Mouse (Mus musculus) lung, embryonic 15.5 days (tissue): ENCODE data around the gene Mbd5. TPM values are rescaled to one million over a fixed set of nuclear protein-coding genes. Genes with fewer than 3 reads are reported as not detected.

Source experiments
- ATAC-seq: fragments of 200-750 bp; cut with Nextera tagmentation; 2 replicates; pipeline ENCODE4 v1.8.0; 2017; ENCODE audit warnings: moderate number of reproducible peaks, borderline replicate concordance; ENCODE audit not compliant: low FRiP score, low TSS enrichment; ENCODE audit errors: extremely low read depth
- H3K27ac ChIP-seq: fragments of 300-500 bp; sonication (generic); 2 replicates; pipeline ENCODE4 v1.5.1; 2015; ENCODE audit warnings: moderate library complexity, mild to moderate bottlenecking, inconsistent platforms
- H3K27me3 ChIP-seq: fragments of 300-500 bp; sonication (generic); 2 replicates; pipeline ENCODE4 v1.6.1; 2015; ENCODE audit warnings: inconsistent platforms
- H3K36me3 ChIP-seq: fragments of 300-500 bp; sonication (generic); 2 replicates; pipeline ENCODE4 v1.6.1; 2015; ENCODE audit warnings: inconsistent platforms
- H3K4me1 ChIP-seq: fragments of 300-500 bp; sonication (generic); 2 replicates; pipeline ENCODE4 v1.6.1; 2015; ENCODE audit warnings: inconsistent platforms
- H3K4me2 ChIP-seq: fragments of 300-500 bp; sonication (generic); 2 replicates; pipeline ENCODE4 v1.6.1; 2015; ENCODE audit warnings: inconsistent platforms, mild to moderate bottlenecking, moderate library complexity
- H3K4me3 ChIP-seq: fragments of 300-500 bp; sonication (generic); 2 replicates; pipeline ENCODE4 v1.5.1; 2015; ENCODE audit warnings: mild to moderate bottlenecking, inconsistent platforms
- H3K9ac ChIP-seq: fragments of 300-500 bp; sonication (generic); 2 replicates; pipeline ENCODE4 v1.6.1; 2015; ENCODE audit warnings: inconsistent platforms
- H3K9me3 ChIP-seq: fragments of 300-500 bp; sonication (generic); 2 replicates; pipeline ENCODE4 v1.6.1; 2016; ENCODE audit warnings: inconsistent platforms
- WGBS: fragments of 180-500 bp; shearing (Covaris S2); methylation state at CpG from one replicate; pipeline ENCODE4 v1.1.7; 2015; 5-methylcytosine and 5-hydroxymethylcytosine counted together
- polyA plus RNA-seq: library from polyadenylated mRNA; unstranded; fragments of >200 nt; fragmentation: Nextera tagmentation; extraction: Ambion mirVana; gene quantifications from 2 replicates; pipeline ENCODE4 v1.2.1, GENCODE M21; 2015

The Mbd5 gene
- polyA plus RNA-seq, 1 experiment from 2014 or later: 21.9 TPM

- H3K27me3 ChIP-seq: no peaks in the 10 kb centered on the region
- H3K4me2 ChIP-seq: no peak overlapping the region
- no peaks in the 10 kb centered on the region for H3K9me3 ChIP-seq
- peaks cover 12% of the 10 kb centered on the region for H3K4me1 ChIP-seq
- H3K4me3 ChIP-seq: no peak overlapping the region
- ATAC-seq: no peak
- H3K27ac ChIP-seq: no peak overlapping the region
- WGBS: 56% methylated on average over 1 of the region's 1 CpGs
- no peak overlapping the region for H3K9ac ChIP-seq
- no peaks in the 10 kb centered on the region for H3K36me3 ChIP-seq
These were observed 404.8 kb downstream of the Mbd5 start for GRCm38 (mm10) chr2:49354066-49354465.

DNA sequence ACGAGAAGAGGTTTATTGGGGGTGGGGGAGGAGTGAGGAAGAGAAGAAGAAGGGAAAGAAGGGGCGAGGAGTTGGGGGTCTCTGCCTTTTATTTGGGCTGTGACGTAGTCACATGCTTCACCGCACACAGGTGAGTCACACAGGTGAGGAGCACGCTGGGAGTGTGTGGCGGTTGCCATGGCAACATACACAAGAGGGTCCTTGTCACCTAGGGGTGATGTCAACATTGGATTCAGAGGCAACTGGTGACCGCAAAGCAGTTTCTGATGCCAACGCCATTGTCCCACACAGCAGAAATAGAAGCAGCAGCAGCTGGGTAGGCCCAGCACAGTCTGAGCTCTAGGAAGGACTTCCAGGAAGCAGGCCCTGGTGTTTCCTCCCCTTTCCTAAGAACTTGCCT, 406.6 kb downstream of the Mbd5 start:
- Histone ChIP-seq H3K36me3 (no peaks in the 10 kb centered on the region), H3K27ac (no peak overlapping the region), H3K4me3 (no peak overlapping the region), H3K27me3 (no peaks in the 10 kb centered on the region), H3K9me3 (no peaks in the 10 kb centered on the region), H3K4me1 (0 out of 2 replicates have a peak, but pooled peaks cover 3% of the 10 kb centered on the region), H3K4me2 (no peak overlapping the region), H3K9ac (no peak overlapping the region)
- WGBS: 54% methylated on average over 8 of the region's 8 CpGs
- ATAC-seq: peak; percentile 47; the same call in 1 of the 2 replicates

- ATAC-seq: no peak
- Histone ChIP-seq H3K4me3 (no peak overlapping the region), H3K27me3 (no peaks in the 10 kb centered on the region), H3K4me1 (0 out of 2 replicates have a peak, but pooled peaks cover 3% of the 10 kb centered on the region), H3K9me3 (no peaks in the 10 kb centered on the region), H3K9ac (no peak overlapping the region), H3K4me2 (no peak overlapping the region), H3K36me3 (no peaks in the 10 kb centered on the region), H3K27ac (no peak overlapping the region)
- WGBS: 75% methylated on average over 7 of the region's 7 CpGs
These were observed 409.0 kb downstream of the Mbd5 start for GRCm38 (mm10) chr2:49358128-49358814.

DNA sequence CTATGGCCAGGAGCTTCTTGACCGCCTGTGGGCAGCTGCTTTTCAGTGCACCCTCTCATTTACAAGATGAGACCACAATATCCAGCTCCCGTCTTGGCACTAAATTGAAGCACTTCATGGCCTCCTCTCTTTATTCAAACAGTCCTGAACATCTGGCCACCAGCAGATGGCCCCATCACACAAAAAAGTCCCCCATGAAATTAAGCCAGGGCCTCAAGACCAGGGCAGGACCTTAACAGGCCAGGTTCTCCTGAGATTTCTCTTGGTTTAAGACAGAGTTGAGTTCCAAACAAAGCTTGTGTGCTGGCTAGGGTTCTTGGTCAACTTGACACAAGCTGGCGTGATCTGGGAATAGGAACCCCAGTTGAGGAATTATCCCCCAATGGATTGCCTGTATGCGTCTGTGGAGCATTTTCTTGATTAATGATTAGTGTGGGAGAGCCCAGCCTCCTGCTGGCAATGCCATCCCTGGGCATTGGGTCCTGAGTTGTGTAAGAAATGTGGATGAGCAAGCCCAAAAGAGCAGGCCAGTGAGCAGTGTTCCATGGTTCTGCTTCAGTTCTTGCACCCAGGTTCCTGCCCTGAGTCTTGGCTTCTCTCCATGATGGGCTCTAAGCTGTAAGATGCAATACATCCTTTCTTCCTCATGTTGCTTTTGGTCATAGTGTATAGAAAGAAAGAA, 409.7 kb downstream of the Mbd5 start:
- ATAC-seq: no peak
- Histone ChIP-seq H3K36me3 (no peaks in the 10 kb centered on the region), H3K27me3 (no peaks in the 10 kb centered on the region), H3K9ac (no peak overlapping the region), H3K27ac (no peak overlapping the region), H3K9me3 (no peaks in the 10 kb centered on the region), H3K4me3 (no peak overlapping the region), H3K4me2 (no peak overlapping the region), H3K4me1 (0 out of 2 replicates have a peak, but pooled peaks cover 3% of the 10 kb centered on the region)
- WGBS: 70% methylated on average over 4 of the region's 4 CpGs

DNA sequence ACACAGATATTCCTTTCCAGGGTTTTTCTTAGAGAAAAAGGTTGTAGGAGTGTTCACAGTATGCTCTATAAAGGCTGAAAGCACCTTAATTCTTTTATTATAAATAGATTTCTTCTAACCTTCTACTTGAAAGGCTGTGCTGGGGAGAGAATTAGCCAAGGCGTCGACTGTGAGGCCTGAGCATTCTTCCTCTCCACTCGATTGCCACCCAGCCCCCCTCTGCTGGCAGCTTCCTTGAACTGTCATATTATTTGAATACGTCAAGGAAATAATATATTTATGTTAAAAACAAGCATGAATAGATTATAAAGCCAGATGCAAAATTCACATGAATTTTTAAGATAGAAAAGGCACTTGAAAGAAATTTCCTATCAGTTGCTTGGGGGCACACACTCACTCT, 410.4 kb downstream of the Mbd5 start:
- no peak overlapping the region for H3K4me3 ChIP-seq
- H3K9me3 ChIP-seq: no peaks in the 10 kb centered on the region
- no peak overlapping the region for H3K27ac ChIP-seq
- H3K4me1 ChIP-seq: 0 out of 2 replicates have a peak, but pooled peaks cover 3% of the 10 kb centered on the region
- H3K27me3 ChIP-seq: no peaks in the 10 kb centered on the region
- no peak for ATAC-seq
- H3K4me2 ChIP-seq: no peak overlapping the region
- H3K9ac ChIP-seq: no peak overlapping the region
- H3K36me3 ChIP-seq: no peaks in the 10 kb centered on the region
- 43% methylated on average over 4 of the region's 4 CpGs for WGBS

DNA sequence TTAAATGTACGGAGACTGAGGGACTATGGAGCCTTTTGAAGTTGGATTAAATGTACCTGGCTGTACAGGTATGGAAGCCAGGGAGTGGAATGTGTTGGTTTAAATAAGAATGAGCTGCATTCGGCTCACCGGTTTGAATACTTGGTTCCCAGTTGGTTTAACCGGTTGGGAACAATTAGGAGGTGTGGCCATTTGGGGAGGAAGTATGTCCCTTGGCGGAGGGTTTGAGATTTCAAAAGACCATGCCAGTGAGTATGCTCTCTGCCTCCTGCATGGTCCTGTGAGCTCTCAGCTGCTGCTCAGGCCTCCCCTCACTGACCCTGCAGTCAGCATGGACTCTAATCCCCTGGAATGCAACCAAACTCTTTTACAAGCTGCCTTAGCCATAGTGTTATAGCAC, 415.2 kb downstream of the Mbd5 start:
- no peak for ATAC-seq
- H3K36me3 ChIP-seq: no peaks in the 10 kb centered on the region
- no peaks in the 10 kb centered on the region for H3K9me3 ChIP-seq
- no peaks in the 10 kb centered on the region for H3K27me3 ChIP-seq
- H3K4me1 ChIP-seq: no peaks in the 10 kb centered on the region
- H3K4me3 ChIP-seq: no peak overlapping the region
- H3K4me2 ChIP-seq: no peak overlapping the region
- no peak overlapping the region for H3K9ac ChIP-seq
- 38% methylated on average over 5 of the region's 5 CpGs for WGBS
- H3K27ac ChIP-seq: no peak overlapping the region

GRCm38 (mm10) chr2:49366878-49367545, 417.7 kb downstream of the Mbd5 start:
- no peak for ATAC-seq
- WGBS: 75% methylated on average over 14 of the region's 14 CpGs
- no peak overlapping the region for H3K4me3 ChIP-seq
- H3K36me3 ChIP-seq: no peaks in the 10 kb centered on the region
- no peaks in the 10 kb centered on the region for H3K4me1 ChIP-seq
- no peaks in the 10 kb centered on the region for H3K9me3 ChIP-seq
- no peak overlapping the region for H3K27ac ChIP-seq
- no peaks in the 10 kb centered on the region for H3K27me3 ChIP-seq
- no peak overlapping the region for H3K9ac ChIP-seq
- H3K4me2 ChIP-seq: no peak overlapping the region

GRCm38 (mm10) chr2:49367546-49367917, 418.2 kb downstream of the Mbd5 start:
- 49% methylated on average over 17 of the region's 17 CpGs for WGBS
- no peak overlapping the region for H3K27ac ChIP-seq
- ATAC-seq: no peak
- H3K4me1 ChIP-seq: peaks cover under 1% of the 10 kb centered on the region
- H3K4me3 ChIP-seq: no peak overlapping the region
- H3K36me3 ChIP-seq: no peaks in the 10 kb centered on the region
- H3K4me2 ChIP-seq: no peak overlapping the region
- no peaks in the 10 kb centered on the region for H3K27me3 ChIP-seq
- H3K9ac ChIP-seq: no peak overlapping the region
- H3K9me3 ChIP-seq: no peaks in the 10 kb centered on the region

DNA sequence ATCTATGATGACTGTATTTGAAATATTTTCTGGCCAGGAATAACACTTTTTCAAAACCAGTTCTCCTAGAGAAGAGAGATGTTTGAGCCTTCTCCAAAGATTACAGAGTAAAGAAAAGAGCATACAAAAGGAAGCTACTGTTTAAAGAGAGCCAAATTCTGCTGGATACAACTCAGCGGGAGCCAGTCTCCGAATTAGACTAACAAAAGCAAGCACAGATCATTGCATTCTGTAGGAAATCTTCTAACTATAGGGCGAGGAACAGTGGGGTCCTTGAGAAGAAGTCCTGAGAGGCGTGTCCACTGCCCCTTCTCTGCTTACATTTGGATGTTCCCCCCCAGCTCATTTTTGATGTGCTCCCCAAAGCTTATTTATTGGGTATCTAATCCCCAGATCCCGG, 422.3 kb downstream of the Mbd5 start:
- WGBS: 82% methylated on average over 5 of the region's 5 CpGs
- no peaks in the 10 kb centered on the region for H3K9me3 ChIP-seq
- H3K4me2 ChIP-seq: no peak overlapping the region
- no peak overlapping the region for H3K4me3 ChIP-seq
- H3K27me3 ChIP-seq: no peaks in the 10 kb centered on the region
- peaks cover 3% of the 10 kb centered on the region for H3K4me1 ChIP-seq
- no peaks in the 10 kb centered on the region for H3K36me3 ChIP-seq
- no peak overlapping the region for H3K27ac ChIP-seq
- no peak for ATAC-seq
- H3K9ac ChIP-seq: no peak overlapping the region

- 23% methylated on average over 3 of the region's 3 CpGs for WGBS
- no peak overlapping the region for H3K27ac ChIP-seq
- H3K9ac ChIP-seq: no peak overlapping the region
- H3K27me3 ChIP-seq: no peaks in the 10 kb centered on the region
- no peak overlapping the region for H3K4me2 ChIP-seq
- H3K4me1 ChIP-seq: peaks cover 3% of the 10 kb centered on the region
- H3K4me3 ChIP-seq: no peak overlapping the region
- no peaks in the 10 kb centered on the region for H3K36me3 ChIP-seq
- no peaks in the 10 kb centered on the region for H3K9me3 ChIP-seq
- ATAC-seq: no peak; the same call in 1 of the 2 replicates
These were observed 423.3 kb downstream of the Mbd5 start for GRCm38 (mm10) chr2:49372586-49372985.
